30 mouse cellular contexts compared by ENCODE assay signal in genomic region chr6:13873959-13874358, GRCm38 (mm10). TPM values are rescaled to one million over a fixed set of nuclear protein-coding genes. Genes with fewer than 3 reads are reported as not detected.
DNase-seq lines count a peak whose midpoint lies in the region; ATAC-seq and TF ChIP-seq lines count a peak whose summit lies in the region.
"Had no signal": no experiment of that assay in that cellular context is flagged by ENCODE, and none has a peak within 500 bp of the region (broad histone marks: within the 10 kb centered on the region; RNA-seq: fewer than 3 reads in every experiment).

No protein-coding gene starts in this region.

- peak; percentile 2 for DNase-seq in heart, adult 8-10 months (ENCODE audit: low spot score)
- DNase-seq in lung, postnatal 36 days: peak; percentile 35
- no peak for DNase-seq in lung, postnatal 4 days
- DNase-seq in layer of hippocampus, adult 18-20 months (ENCODE audit: low spot score in 2 of 2): no peak
- DNase-seq: adrenal gland, postnatal 25 days; cerebellum, adult 9-10 months; cerebellum, postnatal 36 days; embryo, embryonic 11 days; forebrain, postnatal 0 days; kidney, adult 8-10 months; kidney, postnatal 10 days; layer of hippocampus, adult 9-11 months had no signal

- TF ChIP-seq CTCF in intestine, postnatal 0 days (IDR thresholded peaks at IDR 0.05; ENCODE audit: low read depth): no peak

- no peak for ATAC-seq in heart, embryonic 12.5 days (ENCODE audit: insufficient number of reproducible peaks, low FRiP score)
- ATAC-seq in kidney, embryonic 15.5 days (replicated peaks; ENCODE audit: low FRiP score): no peak
- no peak for ATAC-seq in intestine, postnatal 0 days
- ATAC-seq: forebrain, postnatal 0 days; hindbrain, postnatal 0 days; intestine, embryonic 15.5 days; midbrain, embryonic 15.5 days had no signal

- no peaks in the 10 kb centered on the region for H3K27me3 ChIP-seq in heart, embryonic 12.5 days (replicated peaks)
- no peaks in the 10 kb centered on the region for H3K27me3 ChIP-seq in kidney, embryonic 15.5 days
- H3K27me3 ChIP-seq in intestine, postnatal 0 days (replicated peaks; ENCODE audit: control insufficient read depth, insufficient read depth, low read length): no peaks in the 10 kb centered on the region
- H3K27me3 ChIP-seq: embryonic facial prominence, embryonic 13.5 days; heart, embryonic 15.5 days; hindbrain, embryonic 12.5 days; intestine, embryonic 15.5 days; limb, embryonic 15.5 days; midbrain, embryonic 15.5 days; neural tube, embryonic 13.5 days; stomach, embryonic 15.5 days had no signal

- H3K79me2 ChIP-seq in macrophage (ENCODE audit: inconsistent target): peaks cover 22% of the 10 kb centered on the region

- H3K36me3 ChIP-seq in heart, embryonic 12.5 days: 0 out of 2 replicates have a peak, but pooled peaks cover 2% of the 10 kb centered on the region
- no peaks in the 10 kb centered on the region for H3K36me3 ChIP-seq in macrophage (ENCODE audit: inconsistent target)
- peaks cover 2% of the 10 kb centered on the region; the same call in 1 of the 2 replicates for H3K36me3 ChIP-seq in kidney, embryonic 15.5 days
- H3K36me3 ChIP-seq in intestine, postnatal 0 days (ENCODE audit: control insufficient read depth, insufficient read depth): no peaks in the 10 kb centered on the region
- H3K36me3 ChIP-seq: embryonic facial prominence, embryonic 13.5 days; heart, embryonic 15.5 days; hindbrain, embryonic 12.5 days; intestine, embryonic 15.5 days; limb, embryonic 10.5 days; limb, embryonic 15.5 days; midbrain, embryonic 15.5 days; neural tube, embryonic 13.5 days; stomach, embryonic 15.5 days had no signal

- 79% methylated on average over 2 of the region's 2 CpGs for whole genome bisulfite sequencing in heart, embryonic 12.5 days
- 5% methylated on average over 2 of the region's 2 CpGs for WGBS in macrophage (ENCODE audit: missing documents)
- WGBS in kidney, embryonic 15.5 days: 86% methylated on average over 2 of the region's 2 CpGs
- 80% methylated on average over 2 of the region's 2 CpGs for WGBS in intestine, postnatal 0 days

- no peaks in the 10 kb centered on the region for H3K9me3 ChIP-seq in heart, embryonic 12.5 days (replicated peaks)
- H3K9me3 ChIP-seq in kidney, embryonic 15.5 days (replicated peaks): no peaks in the 10 kb centered on the region
- no peaks in the 10 kb centered on the region for H3K9me3 ChIP-seq in intestine, postnatal 0 days (ENCODE audit: control insufficient read depth)
- H3K9me3 ChIP-seq: embryonic facial prominence, embryonic 13.5 days; G1E; heart, embryonic 15.5 days; hindbrain, embryonic 12.5 days; intestine, embryonic 15.5 days; limb, embryonic 10.5 days; limb, embryonic 15.5 days; midbrain, embryonic 10.5 days; midbrain, embryonic 15.5 days; neural tube, embryonic 13.5 days; stomach, embryonic 15.5 days had no signal

- H3K27ac ChIP-seq in heart, embryonic 12.5 days (ENCODE audit: poor library complexity, severe bottlenecking): no peak overlapping the region
- H3K27ac ChIP-seq in macrophage: peak overlapping the region; percentile 99
- H3K27ac ChIP-seq in kidney, embryonic 15.5 days: no peak overlapping the region
- no peak overlapping the region for H3K27ac ChIP-seq in intestine, postnatal 0 days (ENCODE audit: low read depth, low read length)
- H3K27ac ChIP-seq: embryonic facial prominence, embryonic 13.5 days; heart, embryonic 15.5 days; hindbrain, embryonic 12.5 days; hindbrain, postnatal 0 days; intestine, embryonic 15.5 days; limb, embryonic 10.5 days; limb, embryonic 15.5 days; liver, embryonic 14.5 days; midbrain, embryonic 10.5 days; midbrain, embryonic 15.5 days; neural tube, embryonic 13.5 days; stomach, embryonic 15.5 days had no signal

- no peak overlapping the region for H3K4me3 ChIP-seq in heart, embryonic 12.5 days
- H3K4me3 ChIP-seq in macrophage (ENCODE audit: inconsistent target): no peak overlapping the region
- H3K4me3 ChIP-seq in kidney, embryonic 15.5 days (replicated peaks): no peak overlapping the region
- no peak overlapping the region for H3K4me3 ChIP-seq in intestine, postnatal 0 days (ENCODE audit: low read depth, low read length)
- H3K4me3 ChIP-seq: embryonic facial prominence, embryonic 13.5 days; heart, embryonic 15.5 days; hindbrain, embryonic 12.5 days; intestine, embryonic 15.5 days; limb, embryonic 10.5 days; limb, embryonic 15.5 days; midbrain, embryonic 10.5 days; midbrain, embryonic 15.5 days; myocyte; neural tube, embryonic 13.5 days; stomach, embryonic 15.5 days had no signal

- no peak overlapping the region for H3K4me2 ChIP-seq in heart, embryonic 12.5 days
- H3K4me2 ChIP-seq in kidney, embryonic 15.5 days: no peak overlapping the region
- H3K4me2 ChIP-seq in intestine, postnatal 0 days (replicated peaks; ENCODE audit: low read depth): no peak overlapping the region
- H3K4me2 ChIP-seq: embryonic facial prominence, embryonic 13.5 days; heart, embryonic 15.5 days; hindbrain, embryonic 12.5 days; intestine, embryonic 15.5 days; limb, embryonic 15.5 days; midbrain, embryonic 15.5 days; neural tube, embryonic 13.5 days; stomach, embryonic 15.5 days had no signal

- H3K9ac ChIP-seq in heart, embryonic 12.5 days: no peak overlapping the region
- no peak overlapping the region for H3K9ac ChIP-seq in kidney, embryonic 15.5 days
- no peak overlapping the region for H3K9ac ChIP-seq in intestine, postnatal 0 days (ENCODE audit: low read depth, low read length)
- H3K9ac ChIP-seq: embryonic facial prominence, embryonic 13.5 days; forebrain, postnatal 0 days; heart, embryonic 15.5 days; hindbrain, embryonic 12.5 days; intestine, embryonic 15.5 days; limb, embryonic 15.5 days; liver, embryonic 14.5 days; midbrain, embryonic 15.5 days; neural tube, embryonic 13.5 days; stomach, embryonic 15.5 days had no signal

- H3K4me1 ChIP-seq in heart, embryonic 12.5 days (replicated peaks): peaks cover 7% of the 10 kb centered on the region
- peaks cover 10% of the 10 kb centered on the region; the same call in 1 of the 2 replicates for H3K4me1 ChIP-seq in kidney, embryonic 15.5 days
- H3K4me1 ChIP-seq in intestine, postnatal 0 days (replicated peaks; ENCODE audit: control insufficient read depth, insufficient read depth, low read length): no peaks in the 10 kb centered on the region; the same call in 1 of the 2 replicates
- H3K4me1 ChIP-seq: intestine, embryonic 15.5 days; stomach, embryonic 15.5 days had no signal

RNA-seq across cellular contexts. Expression of gene 2610001J05Rik, which starts 2.6 kb away (rescaled TPM):
- 10 to 100 TPM; 44.0 to 51.5 (median 47.5) TPM for total RNA-seq in heart, adult 8-10 months (2022)
- 117 and 121 TPM in 2 replicates for polyA plus RNA-seq in heart, embryonic 12.5 days (2016; fragmentation: Nextera tagmentation; extraction: Ambion mirVana)
- total RNA-seq in macrophage (2018; cell fraction: chromatin; rRNA removed): 10 to 100 TPM; 14.2 to 95.5 (median 37.2) TPM
- 10 to 100 TPM; 71.8 to 99.5 (median 83.0) TPM for total RNA-seq in macrophage (2018; cell fraction: cytosol; rRNA removed)
- 100 to 1,000 TPM in 11 of 26 experiments, 10 to 100 TPM in 15; 53.5 to 180 (median 96.1) TPM for total RNA-seq in macrophage (2018; cell fraction: nucleus; rRNA removed)
- 63.4 to 125 TPM (median 90.9 TPM) in 3 replicates for polyA plus RNA-seq in macrophage (2018)
- 99.1 and 104 TPM in 2 replicates for polyA plus RNA-seq in kidney, embryonic 15.5 days (2015; fragmentation: Nextera tagmentation; extraction: Ambion mirVana)
- polyA plus RNA-seq in intestine, postnatal 0 days (2015; fragmentation: Nextera tagmentation; extraction: Ambion mirVana): 95.4 and 106 TPM in 2 replicates
- total RNA-seq in layer of hippocampus, adult 18-20 months (2021): 10 to 100 TPM; 38.8 to 39.4 TPM

RNA-seq across cellular contexts. Expression of gene Gpr85, which starts 34.2 kb away (rescaled TPM):
- total RNA-seq in heart, adult 8-10 months (2022): under 1 TPM; 0.17 to 0.24 (median 0.20) TPM
- polyA plus RNA-seq in heart, embryonic 12.5 days (2016; fragmentation: Nextera tagmentation; extraction: Ambion mirVana): 6.9 and 7.7 TPM in 2 replicates
- total RNA-seq in macrophage (2018; cell fraction: chromatin; rRNA removed): 100 to 1,000 TPM in 9 of 26 experiments, 10 to 100 TPM in 14, 1 to 10 TPM in 3; 4.4 to 269 (median 61.6) TPM
- 10 to 100 TPM in 18 of 26 experiments, 1 to 10 TPM in 8; 1.5 to 55.5 (median 16.9) TPM for total RNA-seq in macrophage (2018; cell fraction: cytosol; rRNA removed)
- 100 to 1,000 TPM in 12 of 26 experiments, 10 to 100 TPM in 12, 1 to 10 TPM in 2; 5.4 to 288 (median 88.4) TPM for total RNA-seq in macrophage (2018; cell fraction: nucleus; rRNA removed)
- 2.0 to 3.1 TPM (median 2.0 TPM) in 3 replicates for polyA plus RNA-seq in macrophage (2018)
- 1.5 and 2.7 TPM in 2 replicates for polyA plus RNA-seq in kidney, embryonic 15.5 days (2015; fragmentation: Nextera tagmentation; extraction: Ambion mirVana)
- polyA plus RNA-seq in intestine, postnatal 0 days (2015; fragmentation: Nextera tagmentation; extraction: Ambion mirVana): 2.8 and 3.9 TPM in 2 replicates
- total RNA-seq in layer of hippocampus, adult 18-20 months (2021): 10 to 100 TPM; 41.4 to 42.8 TPM
- polyA plus RNA-seq: G1E had no signal

Comparison
In these comparisons a context has a peak if more than half of its experiments do, and no peak if none do; other contexts are left out.
1. DNase-seq: peak in heart, adult 8-10 months (single experiment) and lung, postnatal 36 days (single experiment); none in lung, postnatal 4 days (0 of 2) and layer of hippocampus, adult 18-20 months (0 of 2).